Mouse (Mus musculus) brain, embryonic 18.5 days (tissue): ENCODE measurements at regions not wholly inside any gene's neighbourhood (a gene's known extent, or its start where the extent isn't known, plus 50 kb on each side); places are given as distances from the start of the nearest gene placed in this dataset.
"Not testable (repeated sequence)": the region's sequence is repeated elsewhere in the genome, so short reads cannot be mapped to it uniquely, and the experiment has no call there.

Experiments used
- DNase-seq: peaks from one replicate; pipeline ENCODE4 v3.0.0-alpha.2; 2012; ENCODE audit warnings: low read depth, low spot score

DNA sequence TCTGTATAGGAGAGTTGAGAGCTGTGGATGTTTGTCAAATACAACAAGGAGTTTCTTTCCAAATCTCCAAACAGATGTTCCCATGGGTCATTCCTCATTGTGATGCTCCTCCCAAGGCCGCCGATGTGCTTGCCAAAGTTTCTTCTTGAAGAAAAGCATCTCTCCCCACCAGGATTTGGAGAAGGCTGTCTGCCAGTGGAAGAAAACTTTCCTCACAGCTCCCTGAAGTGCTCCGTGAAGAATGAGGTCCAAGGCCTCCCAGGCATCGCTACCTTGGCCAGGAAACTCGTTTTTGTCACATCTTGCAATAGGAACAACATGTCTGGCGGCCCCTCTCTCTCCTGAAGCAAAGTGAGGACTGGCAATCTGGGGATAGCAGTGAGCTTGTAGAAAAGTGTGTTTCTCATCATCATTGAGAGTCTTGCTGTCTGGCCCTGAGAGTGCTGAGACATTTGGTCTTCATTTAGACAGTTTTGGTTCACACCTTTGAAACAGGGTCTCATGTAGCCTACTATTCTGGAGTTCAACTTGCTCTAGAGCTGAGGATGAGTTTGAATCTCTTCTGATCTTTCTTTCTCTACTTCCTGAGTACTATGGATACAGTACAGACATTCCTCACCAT lies 386.9 kb upstream of the Klhl29 start:
- no peak for DNase-seq

- no peak for DNase-seq
Measured at GRCm38 (mm10) chr12:5759485-5759884, 384.0 kb upstream of the Klhl29 start.

DNA sequence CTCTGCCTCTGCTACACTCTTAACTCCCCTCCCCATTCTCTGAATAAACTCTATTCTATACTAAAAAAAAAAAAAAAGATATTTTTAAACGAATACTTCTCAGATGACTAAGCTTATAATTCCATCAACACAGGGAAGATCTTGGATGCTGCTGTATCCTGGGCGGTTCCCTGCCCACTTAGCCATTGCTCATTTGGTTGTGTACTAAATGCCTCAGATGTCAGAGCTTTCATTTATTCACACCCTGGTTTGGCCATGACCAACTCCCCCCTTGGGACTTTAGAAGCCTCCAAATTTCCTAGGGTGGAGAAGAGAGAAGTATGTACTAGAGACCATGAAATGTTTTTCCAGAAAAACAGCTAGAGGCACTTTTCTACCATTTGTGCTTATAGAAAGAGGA lies 382.3 kb upstream of the Klhl29 start:
- no peak for DNase-seq

GRCm38 (mm10) chr12:5757361-5757760 lies 381.9 kb upstream of the Klhl29 start:
- no peak for DNase-seq

DNA sequence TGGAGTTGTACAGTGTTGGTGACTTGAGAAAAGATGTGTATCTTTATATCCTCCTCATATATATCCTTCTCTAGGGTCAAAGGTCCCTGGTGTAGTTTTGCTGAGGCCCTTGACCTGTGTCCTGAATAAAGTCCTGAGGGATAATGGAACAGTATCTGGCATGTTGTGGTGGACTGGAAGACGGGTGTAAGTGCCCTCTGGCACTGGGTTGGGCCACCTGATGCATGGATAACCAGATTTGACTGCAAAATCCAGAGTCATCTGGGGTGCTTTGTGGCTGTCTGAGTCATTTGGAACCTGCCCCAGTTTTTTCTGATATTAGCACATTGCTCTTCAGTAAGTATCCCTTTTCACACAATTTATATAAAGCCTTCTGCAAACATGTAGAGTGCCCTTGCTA lies 378.3 kb upstream of the Klhl29 start:
- DNase-seq: no peak

- no peak for DNase-seq
Measured at GRCm38 (mm10) chr12:5744086-5744709, 368.7 kb upstream of the Klhl29 start.

GRCm38 (mm10) chr12:5736066-5736465 lies 360.6 kb upstream of the Klhl29 start:
- DNase-seq: no peak

DNA sequence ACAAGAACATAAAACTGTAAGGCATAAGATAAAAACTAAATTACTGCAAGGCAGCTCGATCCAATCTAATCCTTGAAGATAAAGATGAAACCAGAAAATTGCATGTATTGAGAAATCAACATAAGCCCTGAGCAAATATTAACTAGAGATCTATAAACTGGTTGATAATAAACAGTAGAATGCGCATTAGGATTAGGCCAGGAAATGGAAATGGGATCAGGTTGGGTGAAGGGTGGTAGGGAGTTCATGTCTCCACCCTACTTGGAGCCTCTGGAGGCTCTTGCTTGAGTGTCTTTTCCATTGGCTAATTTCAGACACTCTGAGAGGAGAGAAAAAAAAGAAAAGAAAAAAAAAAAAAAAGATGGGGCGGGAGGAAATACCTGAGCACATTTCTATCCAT lies 359.4 kb upstream of the Klhl29 start:
- no peak for DNase-seq

- DNase-seq: no peak
Measured at GRCm38 (mm10) chr12:5723113-5723512, 347.6 kb upstream of the Klhl29 start.

DNA sequence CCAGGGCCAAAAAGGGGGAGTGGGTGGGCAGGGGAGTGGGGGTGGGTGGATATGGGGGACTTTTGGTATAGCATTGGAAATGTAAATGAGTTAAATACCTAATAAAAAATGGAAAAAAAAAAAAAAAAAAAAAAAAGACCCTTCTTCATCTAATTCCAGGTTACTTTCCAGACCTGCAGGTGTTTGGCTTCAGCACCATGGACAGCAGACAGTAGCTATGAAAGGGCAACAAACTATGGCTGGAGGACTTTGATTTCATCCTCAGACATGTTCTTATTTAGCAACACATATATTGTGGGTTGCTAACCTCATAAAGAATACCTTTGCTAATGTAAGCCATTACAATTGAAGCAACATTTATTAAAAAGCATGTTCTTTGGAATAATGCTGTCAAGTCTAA lies 342.0 kb upstream of the Klhl29 start:
- not testable (repeated sequence) for DNase-seq

DNA sequence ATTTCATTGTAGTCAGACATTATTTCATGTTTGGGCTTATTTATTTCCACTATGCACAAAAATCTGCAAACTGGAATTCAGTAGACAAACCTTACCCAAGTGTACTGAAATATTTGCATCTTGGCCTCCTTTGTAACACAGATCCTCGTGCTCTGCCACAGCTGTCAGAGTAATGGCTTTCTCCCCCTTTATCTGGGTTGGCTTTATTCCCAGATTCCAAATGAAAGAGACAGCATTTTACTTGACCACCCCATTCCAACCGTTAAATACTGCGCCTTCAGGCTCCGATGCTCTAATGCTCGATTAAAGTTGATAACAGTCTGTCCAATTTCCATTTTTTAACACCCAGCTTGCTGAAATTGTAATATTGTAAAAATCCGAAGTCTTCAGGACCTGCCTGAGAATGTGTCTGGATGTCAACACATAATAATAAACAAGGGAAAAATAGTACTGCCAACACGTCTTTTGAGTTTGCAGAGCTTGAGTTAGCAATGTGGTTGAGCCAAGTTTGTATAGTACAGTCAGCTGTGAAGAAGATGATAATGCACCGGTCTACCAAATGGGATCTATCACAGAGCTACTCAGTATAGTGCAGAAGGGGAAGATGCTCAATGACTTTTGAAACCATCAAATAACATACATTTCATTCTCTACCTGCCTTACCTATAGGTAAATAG lies 323.4 kb upstream of the Klhl29 start:
- peak; percentile 45 for DNase-seq

DNA sequence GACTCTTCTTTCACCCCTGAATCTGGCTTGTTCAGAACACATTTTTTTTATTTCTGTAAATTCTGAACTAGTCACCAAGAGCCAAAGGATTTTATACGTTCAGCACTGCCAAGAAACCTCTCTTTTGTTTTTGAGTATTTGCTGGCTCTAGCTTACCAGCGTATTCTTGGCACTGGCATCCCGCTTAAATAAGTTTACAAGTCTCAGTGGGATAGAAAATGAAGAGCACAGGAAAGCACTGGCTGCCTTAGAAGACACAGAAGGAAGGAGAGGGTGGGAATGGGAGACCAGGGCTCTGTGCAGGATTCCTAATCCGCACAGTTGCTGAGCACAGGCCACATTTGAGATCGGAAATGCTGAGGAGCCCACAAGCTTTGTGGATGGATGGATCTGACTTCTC lies 306.7 kb upstream of the Klhl29 start:
- DNase-seq: no peak

- not testable (repeated sequence) for DNase-seq
Measured at GRCm38 (mm10) chr12:5678126-5678525, 302.6 kb upstream of the Klhl29 start.

DNA sequence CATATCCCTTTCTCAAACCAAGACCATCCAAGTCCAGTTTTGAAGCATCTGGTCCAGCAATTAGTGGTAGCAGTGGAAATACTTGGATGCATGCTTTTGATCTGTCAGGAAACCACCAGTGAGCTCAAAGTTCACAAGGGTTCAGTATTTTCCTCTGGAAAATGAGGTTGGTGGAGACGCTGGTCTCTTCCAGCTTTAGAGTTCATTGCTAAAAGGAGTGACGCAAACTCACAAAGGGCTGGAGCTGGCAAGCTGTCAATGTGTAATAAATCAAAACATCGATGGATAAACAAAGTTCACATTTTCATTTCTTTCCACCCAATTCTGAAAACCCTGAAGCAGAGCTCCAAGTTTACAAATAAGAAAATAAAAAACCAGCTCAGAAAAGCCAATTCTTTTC lies 293.0 kb upstream of the Klhl29 start:
- DNase-seq: no peak

GRCm38 (mm10) chr12:5637571-5638275 lies 262.2 kb upstream of the Klhl29 start:
- peak; percentile 20 for DNase-seq

GRCm38 (mm10) chr12:5633971-5634370 lies 258.5 kb upstream of the Klhl29 start:
- no peak for DNase-seq

DNA sequence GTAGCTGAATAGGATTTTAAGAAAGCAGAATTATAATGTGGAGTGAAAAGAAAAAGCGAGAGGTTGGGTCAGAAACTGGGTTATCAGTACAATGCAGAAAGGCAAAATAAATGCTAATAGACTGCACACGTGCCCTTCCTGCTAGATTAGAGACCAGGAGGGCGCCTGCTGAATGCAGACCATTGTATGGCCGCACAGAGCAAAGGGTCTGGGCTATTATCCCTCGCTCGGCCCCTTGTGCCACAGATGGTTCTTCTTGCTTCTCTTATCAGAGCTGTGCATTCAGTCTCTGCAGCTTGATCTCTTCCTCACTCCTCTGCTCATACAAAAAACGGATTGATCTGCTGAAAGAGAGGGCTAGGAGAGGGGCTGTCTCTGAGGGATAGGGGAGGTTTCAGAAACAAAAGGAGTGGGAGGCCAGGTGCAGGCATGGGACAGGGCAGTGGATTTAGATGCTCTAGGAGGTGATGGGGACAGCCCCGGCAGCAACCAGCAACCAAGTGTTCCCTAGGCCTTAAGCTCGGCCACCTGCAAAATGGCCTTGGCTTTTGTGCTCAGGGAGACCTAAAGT lies 225.7 kb upstream of the Klhl29 start:
- DNase-seq: no peak

- DNase-seq: no peak
Measured at GRCm38 (mm10) chr12:5599426-5599825, 223.9 kb upstream of the Klhl29 start.

GRCm38 (mm10) chr12:5598961-5599360 lies 223.5 kb upstream of the Klhl29 start:
- no peak for DNase-seq

DNA sequence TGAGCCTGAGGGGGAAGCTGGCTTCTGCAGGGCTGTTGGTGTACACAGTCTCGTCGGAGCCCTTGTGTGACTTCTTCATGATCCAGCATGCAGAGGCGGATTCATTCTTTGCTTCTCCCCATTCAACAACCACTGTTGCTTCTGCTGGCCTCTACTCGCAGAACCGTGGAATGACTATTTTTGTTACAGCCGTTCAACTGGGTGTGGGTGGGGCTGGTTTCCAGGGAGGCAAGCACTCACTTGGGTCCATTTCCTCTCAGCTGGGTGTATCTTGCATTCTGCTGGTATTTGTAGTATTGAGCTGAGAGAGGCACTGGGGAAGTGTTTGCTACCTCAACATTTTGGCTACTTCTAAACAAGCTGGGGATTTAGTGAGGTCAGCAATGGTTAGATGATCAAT lies 197.3 kb upstream of the Klhl29 start:
- DNase-seq: no peak

GRCm38 (mm10) chr12:5568941-5569340 lies 193.5 kb upstream of the Klhl29 start:
- DNase-seq: no peak

- no peak for DNase-seq
Measured at GRCm38 (mm10) chr12:5566231-5566630, 190.7 kb upstream of the Klhl29 start.
